Mouse (Mus musculus) neural tube, embryonic 13.5 days (tissue): ENCODE measurements at regions not wholly inside any gene's neighbourhood (a gene's known extent, or its start where the extent isn't known, plus 50 kb on each side); places are given as distances from the start of the nearest gene placed in this dataset.

Experiments
- ATAC-seq: fragments of 200-750 bp; cut with Nextera tagmentation; 2 replicates; pipeline ENCODE4 v1.8.0; 2017; ENCODE audit warnings: low read depth, mild to moderate bottlenecking, moderate TSS enrichment, moderate library complexity
- H3K27ac ChIP-seq: fragments of 300-500 bp; sonication (generic); replicated peaks from 2 replicates; pipeline ENCODE4 v1.5.1; 2015; ENCODE audit warnings: moderate library complexity, mild to moderate bottlenecking, inconsistent platforms
- H3K27me3 ChIP-seq: fragments of 300-500 bp; sonication (generic); 2 replicates; pipeline ENCODE4 v1.6.1; 2015; ENCODE audit warnings: mild to moderate bottlenecking, inconsistent platforms
- H3K36me3 ChIP-seq: fragments of 300-500 bp; sonication (generic); 2 replicates; pipeline ENCODE4 v1.6.1; 2015; ENCODE audit warnings: mild to moderate bottlenecking, inconsistent platforms
- H3K4me1 ChIP-seq: fragments of 300-500 bp; sonication (generic); replicated peaks from 2 replicates; pipeline ENCODE4 v1.6.1; 2015; ENCODE audit warnings: inconsistent platforms
- H3K4me2 ChIP-seq: fragments of 300-500 bp; sonication (generic); 2 replicates; pipeline ENCODE4 v1.6.1; 2015; ENCODE audit warnings: inconsistent platforms, mild to moderate bottlenecking, moderate library complexity
- H3K4me3 ChIP-seq: fragments of 300-500 bp; sonication (generic); 2 replicates; pipeline ENCODE4 v1.5.1; 2015; ENCODE audit warnings: mild to moderate bottlenecking, inconsistent platforms
- H3K9ac ChIP-seq: fragments of 300-500 bp; sonication (generic); 2 replicates; pipeline ENCODE4 v1.6.1; 2015; ENCODE audit warnings: moderate library complexity, mild to moderate bottlenecking, inconsistent platforms
- H3K9me3 ChIP-seq: fragments of 300-500 bp; sonication (generic); 2 replicates; pipeline ENCODE4 v1.6.1; 2016; ENCODE audit warnings: inconsistent platforms
- WGBS: fragments of 180-500 bp; shearing (Covaris S2); methylation state at CpG from one replicate; pipeline ENCODE4 v1.1.7; 2015; 5-methylcytosine and 5-hydroxymethylcytosine counted together

GRCm38 (mm10) chr12:26589091-26589490 is 120.1 kb downstream of the Cmpk2 start:
- Histone ChIP-seq H3K27ac (no peak overlapping the region), H3K27me3 (no peaks in the 10 kb centered on the region), H3K4me3 (no peak overlapping the region), H3K4me2 (no peak overlapping the region), H3K4me1 (no peaks in the 10 kb centered on the region), H3K9me3 (no peaks in the 10 kb centered on the region), H3K9ac (no peak overlapping the region), H3K36me3 (no peaks in the 10 kb centered on the region)
- ATAC-seq: no peak

GRCm38 (mm10) chr12:26577438-26577837 is 108.4 kb downstream of the Cmpk2 start:
- no peaks in the 10 kb centered on the region for H3K27me3 ChIP-seq
- H3K27ac ChIP-seq: no peak overlapping the region
- H3K9ac ChIP-seq: no peak overlapping the region
- H3K4me2 ChIP-seq: no peak overlapping the region
- no peaks in the 10 kb centered on the region for H3K36me3 ChIP-seq
- no peak for ATAC-seq
- no peaks in the 10 kb centered on the region for H3K9me3 ChIP-seq
- WGBS: 93% methylated on average over 6 of the region's 6 CpGs
- no peak overlapping the region for H3K4me3 ChIP-seq
- H3K4me1 ChIP-seq: no peaks in the 10 kb centered on the region

- no peak overlapping the region for H3K27ac ChIP-seq
- H3K4me1 ChIP-seq: no peaks in the 10 kb centered on the region
- no peaks in the 10 kb centered on the region for H3K27me3 ChIP-seq
- no peak for ATAC-seq
- no peak overlapping the region for H3K4me3 ChIP-seq
- H3K9ac ChIP-seq: no peak overlapping the region
- WGBS: 89% methylated on average over 7 of the region's 7 CpGs
- no peaks in the 10 kb centered on the region for H3K9me3 ChIP-seq
- H3K36me3 ChIP-seq: no peaks in the 10 kb centered on the region
- H3K4me2 ChIP-seq: no peak overlapping the region
Observed at GRCm38 (mm10) chr12:26571602-26572001, 102.6 kb downstream of the Cmpk2 start.

GRCm38 (mm10) chr12:26567435-26567834 is 98.4 kb downstream of the Cmpk2 start:
- no peak overlapping the region for H3K27ac ChIP-seq
- no peaks in the 10 kb centered on the region for H3K27me3 ChIP-seq
- no peak overlapping the region for H3K9ac ChIP-seq
- no peaks in the 10 kb centered on the region for H3K36me3 ChIP-seq
- H3K4me2 ChIP-seq: no peak overlapping the region
- no peaks in the 10 kb centered on the region for H3K9me3 ChIP-seq
- no peak overlapping the region for H3K4me3 ChIP-seq
- no peak for ATAC-seq
- H3K4me1 ChIP-seq: no peaks in the 10 kb centered on the region
- 92% methylated on average over 4 of the region's 4 CpGs for WGBS

GRCm38 (mm10) chr12:26562858-26563257 is 93.9 kb downstream of the Cmpk2 start:
- peaks cover 2% of the 10 kb centered on the region for H3K4me1 ChIP-seq
- H3K9me3 ChIP-seq: no peaks in the 10 kb centered on the region
- ATAC-seq: no peak
- no peak overlapping the region for H3K4me2 ChIP-seq
- WGBS: 86% methylated on average over 6 of the region's 6 CpGs
- no peak overlapping the region for H3K27ac ChIP-seq
- no peaks in the 10 kb centered on the region for H3K36me3 ChIP-seq
- no peak overlapping the region for H3K9ac ChIP-seq
- no peak overlapping the region for H3K4me3 ChIP-seq
- H3K27me3 ChIP-seq: no peaks in the 10 kb centered on the region

GRCm38 (mm10) chr12:26559560-26559959 is 90.6 kb downstream of the Cmpk2 start:
- ATAC-seq: no peak
- H3K4me2 ChIP-seq: no peak overlapping the region
- H3K27ac ChIP-seq: no peak overlapping the region
- no peak overlapping the region for H3K4me3 ChIP-seq
- 78% methylated on average over 3 of the region's 3 CpGs for WGBS
- no peak overlapping the region for H3K9ac ChIP-seq
- H3K9me3 ChIP-seq: no peaks in the 10 kb centered on the region
- H3K4me1 ChIP-seq: peaks cover 19% of the 10 kb centered on the region
- H3K36me3 ChIP-seq: no peaks in the 10 kb centered on the region
- H3K27me3 ChIP-seq: no peaks in the 10 kb centered on the region

GRCm38 (mm10) chr12:26557411-26557810 is 88.4 kb downstream of the Cmpk2 start:
- Histone ChIP-seq H3K27me3 (no peaks in the 10 kb centered on the region), H3K4me1 (peaks cover 26% of the 10 kb centered on the region), H3K36me3 (no peaks in the 10 kb centered on the region), H3K4me3 (no peak overlapping the region), H3K9ac (no peak overlapping the region), H3K27ac (peak overlapping the region; percentile 19), H3K4me2 (no peak overlapping the region), H3K9me3 (no peaks in the 10 kb centered on the region)
- ATAC-seq: no peak
- WGBS: 3% methylated on average over 4 of the region's 4 CpGs

GRCm38 (mm10) chr12:26551168-26551926 is 82.3 kb downstream of the Cmpk2 start:
- Histone ChIP-seq H3K9me3 (no peaks in the 10 kb centered on the region), H3K4me2 (peak overlapping the region; percentile 14; the same call in 1 of the 2 replicates), H3K9ac (peak overlapping the region; percentile 31; the same call in 1 of the 2 replicates), H3K27me3 (no peaks in the 10 kb centered on the region), H3K4me3 (no peak overlapping the region), H3K36me3 (no peaks in the 10 kb centered on the region), H3K4me1 (peaks cover 37% of the 10 kb centered on the region), H3K27ac (peak overlapping the region; percentile 83)
- peak; percentile 72 for ATAC-seq
- WGBS: 30% methylated on average over 10 of the region's 10 CpGs

- no peak for ATAC-seq
- 44% methylated on average over 1 of the region's 1 CpGs for WGBS
Observed at GRCm38 (mm10) chr12:26547466-26547865, 78.5 kb downstream of the Cmpk2 start.

GRCm38 (mm10) chr12:26546361-26546760 is 77.4 kb downstream of the Cmpk2 start:
- WGBS: 89% methylated on average over 6 of the region's 6 CpGs
- H3K9ac ChIP-seq: no peak overlapping the region

More at GRCm38 (mm10) chr12:26547466-26547865, 78.5 kb downstream of the Cmpk2 start:
- no peak overlapping the region for H3K27ac ChIP-seq
- H3K4me3 ChIP-seq: no peak overlapping the region
- no peaks in the 10 kb centered on the region for H3K9me3 ChIP-seq
- no peaks in the 10 kb centered on the region for H3K36me3 ChIP-seq
- H3K4me1 ChIP-seq: peaks cover 29% of the 10 kb centered on the region
- no peak overlapping the region for H3K4me2 ChIP-seq
- H3K9ac ChIP-seq: no peak overlapping the region
- no peaks in the 10 kb centered on the region for H3K27me3 ChIP-seq

GRCm38 (mm10) chr12:26543463-26543862 is 74.5 kb downstream of the Cmpk2 start:
- no peak overlapping the region for H3K27ac ChIP-seq
- H3K4me1 ChIP-seq: no peaks in the 10 kb centered on the region
- no peak for ATAC-seq
- no peak overlapping the region for H3K4me2 ChIP-seq
- no peaks in the 10 kb centered on the region for H3K27me3 ChIP-seq
- no peak overlapping the region for H3K4me3 ChIP-seq
- H3K9me3 ChIP-seq: no peaks in the 10 kb centered on the region
- H3K36me3 ChIP-seq: no peaks in the 10 kb centered on the region
- WGBS: 93% methylated on average over 1 of the region's 1 CpGs
- H3K9ac ChIP-seq: no peak overlapping the region

More at GRCm38 (mm10) chr12:26546361-26546760, 77.4 kb downstream of the Cmpk2 start:
- Histone ChIP-seq H3K27me3 (no peaks in the 10 kb centered on the region), H3K4me1 (peaks cover 18% of the 10 kb centered on the region), H3K4me3 (no peak overlapping the region), H3K9me3 (no peaks in the 10 kb centered on the region), H3K4me2 (no peak overlapping the region), H3K36me3 (no peaks in the 10 kb centered on the region), H3K27ac (no peak overlapping the region)
- ATAC-seq: no peak

GRCm38 (mm10) chr12:26542451-26542850 is 73.4 kb downstream of the Cmpk2 start:
- ATAC-seq: no peak
- no peak overlapping the region for H3K27ac ChIP-seq
- H3K27me3 ChIP-seq: no peaks in the 10 kb centered on the region
- no peak overlapping the region for H3K4me2 ChIP-seq
- H3K4me3 ChIP-seq: no peak overlapping the region
- WGBS: 29% methylated on average over 2 of the region's 2 CpGs
- no peaks in the 10 kb centered on the region for H3K9me3 ChIP-seq
- H3K36me3 ChIP-seq: no peaks in the 10 kb centered on the region
- H3K9ac ChIP-seq: no peak overlapping the region
- H3K4me1 ChIP-seq: no peaks in the 10 kb centered on the region
